16 mouse cellular contexts compared by ENCODE assay signal in genomic region chr1:166381821-166382220, GRCm38 (mm10). TPM values are rescaled to one million over a fixed set of nuclear protein-coding genes. Genes with fewer than 3 reads are reported as not detected.
DNase-seq lines count a peak whose midpoint lies in the region; ATAC-seq and TF ChIP-seq lines count a peak whose summit lies in the region.
"Had no signal": no experiment of that assay in that cellular context is flagged by ENCODE, and none has a peak within 500 bp of the region (broad histone marks: within the 10 kb centered on the region; RNA-seq: fewer than 3 reads in every experiment).

No protein-coding gene starts in this region.

- no peak overlapping the region for H3K27ac ChIP-seq in heart, embryonic 13.5 days (replicated peaks)
- no peak overlapping the region for H3K27ac ChIP-seq in limb, embryonic 12.5 days
- no peak overlapping the region for H3K27ac ChIP-seq in limb, embryonic 10.5 days
- no peak overlapping the region for H3K27ac ChIP-seq in MEL (ENCODE audit: control insufficient read depth, low read depth, low read length)
- no peak overlapping the region for H3K27ac ChIP-seq in liver, embryonic 13.5 days
- H3K27ac ChIP-seq: embryonic facial prominence, embryonic 15.5 days; hindbrain, embryonic 14.5 days; left cerebral cortex, adult 2 months; midbrain, embryonic 12.5 days had no signal

- H3K36me3 ChIP-seq in heart, embryonic 13.5 days, result peaks cover 49% of the 10 kb centered on the region
- H3K36me3 ChIP-seq in limb, embryonic 12.5 days, result peaks cover 46% of the 10 kb centered on the region
- H3K36me3 ChIP-seq in limb, embryonic 10.5 days, result peaks cover 54% of the 10 kb centered on the region
- peaks cover 3 to 13% of the 10 kb centered on the region in 2 experiments for H3K36me3 ChIP-seq in MEL (ENCODE audit: control insufficient read depth in 1 of 2, insufficient read depth in 2 of 2, low read length in 2 of 2)
- H3K36me3 ChIP-seq in liver, embryonic 13.5 days, result peaks cover 40% of the 10 kb centered on the region

- no peak for TF ChIP-seq POLR2A in MEL (IDR thresholded peaks at IDR 0.05; ENCODE audit: control insufficient read depth in 1 of 2, insufficient read depth in 1 of 2, low read depth in 1 of 2, low read length in 2 of 2, poor library complexity in 1 of 2)

- no peaks in the 10 kb centered on the region for H3K9me3 ChIP-seq in heart, embryonic 13.5 days
- no peaks in the 10 kb centered on the region for H3K9me3 ChIP-seq in limb, embryonic 12.5 days
- H3K9me3 ChIP-seq in limb, embryonic 10.5 days (replicated peaks), result no peaks in the 10 kb centered on the region
- H3K9me3 ChIP-seq in MEL (replicated peaks; ENCODE audit: insufficient read depth, low read length), result no peaks in the 10 kb centered on the region
- no peaks in the 10 kb centered on the region for H3K9me3 ChIP-seq in liver, embryonic 13.5 days (replicated peaks)
- H3K9me3 ChIP-seq: embryonic facial prominence, embryonic 15.5 days; midbrain, embryonic 12.5 days had no signal

- H3K4me2 ChIP-seq in heart, embryonic 13.5 days, result peak overlapping the region; percentile 80
- H3K4me2 ChIP-seq in limb, embryonic 12.5 days, result peak overlapping the region; percentile 66; the same call in 1 of the 2 replicates
- peak overlapping the region; percentile 93; the same call in 1 of the 2 replicates for H3K4me2 ChIP-seq in liver, embryonic 13.5 days
- H3K4me2 ChIP-seq: hindbrain, embryonic 14.5 days; midbrain, embryonic 12.5 days had no signal

- intact Hi-C loops in heart, postnatal 36 days (cut with DNase I), result loop anchor here (2.0 kb wide), 1 partner anchor 27 kb away; the partner anchor contains the start of gene Pogk

- TF ChIP-seq CTCF in MEL (IDR thresholded peaks at IDR 0.05 in 2 of 3, conservative IDR thresholded peaks at IDR 0.05 in 1 of 3; ENCODE audit: control insufficient read depth in 1 of 3, insufficient read depth in 1 of 3, low read depth in 2 of 3, low read length in 3 of 3, poor library complexity in 1 of 3, severe bottlenecking in 1 of 3), result no peak

- peaks cover 26% of the 10 kb centered on the region for H3K4me1 ChIP-seq in heart, embryonic 13.5 days
- peaks cover 19% of the 10 kb centered on the region for H3K4me1 ChIP-seq in limb, embryonic 12.5 days (replicated peaks)
- H3K4me1 ChIP-seq in limb, embryonic 10.5 days, result peaks cover 30% of the 10 kb centered on the region
- H3K4me1 ChIP-seq in MEL (ENCODE audit: control insufficient read depth in 1 of 2, insufficient read depth in 2 of 2, low read length in 2 of 2), result peaks cover 2 to 18% of the 10 kb centered on the region in 2 experiments
- H3K4me1 ChIP-seq in liver, embryonic 13.5 days (replicated peaks), result peaks cover 29% of the 10 kb centered on the region

- DNase-seq in heart, postnatal 36 days, result no peak
- DNase-seq in limb, embryonic 10.5 days (ENCODE audit: low spot score), result no peak
- peak; percentile 65 for DNase-seq in MEL (ENCODE audit: low read depth, low spot score)
- DNase-seq in liver, embryonic 13.5 days, result no peak
- no peak for DNase-seq in kidney, adult 11 months
- DNase-seq: adrenal gland, adult 8-10 months; gastrocnemius, postnatal 36 days; lung, postnatal 36 days; right cerebral cortex, postnatal 4 days; thymus, postnatal 4 days had no signal

- TF ChIP-seq EP300 in MEL (IDR thresholded peaks at IDR 0.05; ENCODE audit: low read depth in 1 of 2, low read length in 2 of 2), result no peak

- H3K4me3 ChIP-seq in heart, embryonic 13.5 days, result no peak overlapping the region
- H3K4me3 ChIP-seq in limb, embryonic 12.5 days (replicated peaks), result no peak overlapping the region
- no peak overlapping the region for H3K4me3 ChIP-seq in limb, embryonic 10.5 days
- no peak overlapping the region for H3K4me3 ChIP-seq in MEL (ENCODE audit: control insufficient read depth in 1 of 2, insufficient read depth in 1 of 2, low read depth in 2 of 2, low read length in 2 of 2)
- no peak overlapping the region for H3K4me3 ChIP-seq in liver, embryonic 13.5 days (replicated peaks)
- H3K4me3 ChIP-seq: embryonic facial prominence, embryonic 15.5 days; left cerebral cortex, adult 2 months; midbrain, embryonic 12.5 days had no signal

- H3K79me2 ChIP-seq in MEL (ENCODE audit: control insufficient read depth, insufficient read depth, low read length, poor library complexity), result peaks cover 20% of the 10 kb centered on the region

- peak overlapping the region; percentile 99; the same call in 1 of the 2 replicates for H3K9ac ChIP-seq in heart, embryonic 13.5 days
- H3K9ac ChIP-seq in limb, embryonic 12.5 days (replicated peaks), result no peak overlapping the region
- no peak overlapping the region for H3K9ac ChIP-seq in MEL (ENCODE audit: control insufficient read depth, low read depth, low read length, poor library complexity, severe bottlenecking)
- 0 out of 2 replicates have a peak overlapping the region, but pooled peaks have one; percentile 94 for H3K9ac ChIP-seq in liver, embryonic 13.5 days
- H3K9ac ChIP-seq: embryonic facial prominence, embryonic 15.5 days; hindbrain, embryonic 14.5 days had no signal

- WGBS in heart, embryonic 13.5 days, result 73% methylated on average over 5 of the region's 5 CpGs
- 80% methylated on average over 5 of the region's 5 CpGs for WGBS in limb, embryonic 12.5 days
- WGBS in limb, embryonic 10.5 days, result 80% methylated on average over 5 of the region's 5 CpGs
- 34% methylated on average over 5 of the region's 5 CpGs for WGBS in liver, embryonic 13.5 days (ENCODE audit: insufficient replicate concordance)

- ATAC-seq in heart, embryonic 13.5 days (ENCODE audit: extremely low read depth, insufficient number of reproducible peaks, low FRiP score, low TSS enrichment), result no peak
- no peak for ATAC-seq in limb, embryonic 12.5 days (ENCODE audit: insufficient number of reproducible peaks, insufficient read depth, low FRiP score, low TSS enrichment, low read depth)
- no peak for ATAC-seq in liver, embryonic 13.5 days (ENCODE audit: low read depth)

- no peaks in the 10 kb centered on the region for H3K27me3 ChIP-seq in heart, embryonic 13.5 days (replicated peaks)
- no peaks in the 10 kb centered on the region for H3K27me3 ChIP-seq in limb, embryonic 12.5 days
- no peaks in the 10 kb centered on the region for H3K27me3 ChIP-seq in limb, embryonic 10.5 days (ENCODE audit: low read depth, poor library complexity, severe bottlenecking)
- H3K27me3 ChIP-seq in MEL (ENCODE audit: control insufficient read depth in 1 of 2, insufficient read depth in 2 of 2, low read length in 2 of 2), result no peaks in the 10 kb centered on the region
- H3K27me3 ChIP-seq in liver, embryonic 13.5 days, result no peaks in the 10 kb centered on the region
- H3K27me3 ChIP-seq: embryonic facial prominence, embryonic 15.5 days; midbrain, embryonic 12.5 days had no signal

- no peak for TF ChIP-seq RAD21 in MEL (IDR thresholded peaks at IDR 0.05; ENCODE audit: low read depth, low read length)

TF ChIP-seq in MEL, 35 proteins besides CTCF, POLR2A, EP300 and RAD21:
- 0 out of 2 replicates have a peak, but pooled peaks have one; percentile 7 for TF ChIP-seq ETS1 (IDR thresholded peaks at IDR 0.05; ENCODE audit: low read depth, low read length)
- no peak for TF ChIP-seq HCFC1 (IDR thresholded peaks at IDR 0.05; ENCODE audit: low read depth, low read length)
- TF ChIP-seq TBP (IDR thresholded peaks at IDR 0.05; ENCODE audit: low read depth, low read length), result peak; percentile 30; the same call in 1 of the 2 replicates
- TF ChIP-seq ZC3H11A (IDR thresholded peaks at IDR 0.05; ENCODE audit: low read depth, low read length), result no peak
- 0 out of 2 replicates have a peak, but pooled peaks have one; percentile 12 for TF ChIP-seq MAX (IDR thresholded peaks at IDR 0.05; ENCODE audit: low read length)

RNA-seq across cellular contexts. Expression of gene Tada1, which starts 2.9 kb away (rescaled TPM):
- polyA plus RNA-seq in heart, embryonic 13.5 days (2015; fragmentation: Nextera tagmentation; extraction: Ambion mirVana), result 30.6 and 34.7 TPM in 2 replicates
- total RNA-seq in heart, postnatal 36 days (2021), result 1 to 10 TPM; 7.6 to 9.3 TPM
- 60.3 and 60.7 TPM in 2 replicates for polyA plus RNA-seq in limb, embryonic 12.5 days (2016; fragmentation: Nextera tagmentation; extraction: Ambion mirVana)
- 66.6 and 69.8 TPM in 2 replicates for polyA plus RNA-seq in limb, embryonic 10.5 days (2016; fragmentation: Nextera tagmentation; extraction: Ambion mirVana)
- 34.0 and 36.8 TPM in 2 replicates for total RNA-seq in MEL (2012; rRNA removed)
- 10 to 100 TPM in 1 of 2 experiments, not detected in 1; 36.7 TPM for polyA plus RNA-seq in MEL (2012; ENCODE audit: insufficient read depth in 1 of 2, insufficient read length in 2 of 2, low read depth in 1 of 2, low replicate concordance in 2 of 2, missing spikeins in 1 of 2)
- 25.7 and 28.9 TPM in 2 replicates for polyA plus RNA-seq in liver, embryonic 13.5 days (2015; fragmentation: Nextera tagmentation; extraction: Ambion mirVana)

RNA-seq across cellular contexts. Expression of gene Pogk, which starts 27.8 kb away (rescaled TPM):
- 9.6 and 9.8 TPM in 2 replicates for polyA plus RNA-seq in heart, embryonic 13.5 days (2015; fragmentation: Nextera tagmentation; extraction: Ambion mirVana)
- total RNA-seq in heart, postnatal 36 days (2021), result 10 to 100 TPM; 10.6 to 11.6 TPM
- 24.9 and 29.0 TPM in 2 replicates for polyA plus RNA-seq in limb, embryonic 12.5 days (2016; fragmentation: Nextera tagmentation; extraction: Ambion mirVana)
- polyA plus RNA-seq in limb, embryonic 10.5 days (2016; fragmentation: Nextera tagmentation; extraction: Ambion mirVana), result 17.5 and 24.6 TPM in 2 replicates
- total RNA-seq in MEL (2012; rRNA removed), result 11.7 and 14.1 TPM in 2 replicates
- polyA plus RNA-seq in MEL (2012; ENCODE audit: insufficient read depth in 1 of 2, insufficient read length in 2 of 2, low read depth in 1 of 2, low replicate concordance in 2 of 2, missing spikeins in 1 of 2), result 10 to 100 TPM in 1 of 2 experiments, not detected in 1; 11.5 TPM
- 1.2 and 1.4 TPM in 2 replicates for polyA plus RNA-seq in liver, embryonic 13.5 days (2015; fragmentation: Nextera tagmentation; extraction: Ambion mirVana)

Comparison
In these comparisons a context has a peak if more than half of its experiments do, and no peak if none do; other contexts are left out.
1. H3K9ac ChIP-seq: peak in heart, embryonic 13.5 days (single experiment) and liver, embryonic 13.5 days (single experiment); none in limb, embryonic 12.5 days (single experiment) and MEL (single experiment).
2. Peak in every context shown above with its lines, with median percentiles within 50 percentile points of each other: H3K4me2 ChIP-seq.